Mouse (Mus musculus) cortical plate, adult 2 months (tissue): Measurements from ENCODE around the gene Sox21.
A peak's percentile ranks its signal among the peaks of the same experiment; 100 is the strongest.

ENCODE experiments used
- CTCF ChIP-seq: fragments of 200-500 bp; IDR thresholded peaks from 2 replicates; pipeline ENCODE4 v1.5.1; 2011; ENCODE audit warnings: mild to moderate bottlenecking, control low read depth, low read length; ENCODE audit not compliant: insufficient read depth; ENCODE audit errors: extremely low read depth
- POLR2A ChIP-seq: fragments of 200-500 bp; IDR thresholded peaks from 2 replicates; pipeline ENCODE4 v1.6.1; 2011; ENCODE audit warnings: mild to moderate bottlenecking, low read length, control low read depth; ENCODE audit not compliant: insufficient read depth; ENCODE audit errors: extremely low read depth

GRCm38 (mm10) chr14:118239351-118239750 lies 2.5 kb upstream of the Sox21 start:
- 0 out of 2 replicates have a peak, but pooled peaks have one; percentile 15 for TF ChIP-seq CTCF
- TF ChIP-seq POLR2A, result no peak
